Mouse (Mus musculus): ENCODE measurements around the gene 2810408A11Rik. TPM values are rescaled to one million over a fixed set of nuclear protein-coding genes. Genes with fewer than 3 reads are reported as not detected.
"Not testable (repeated sequence)": the region's sequence is repeated elsewhere in the genome, so short reads cannot be mapped to it uniquely, and the experiment has no call there.

Gene 2810408A11Rik
- total RNA-seq, 2 experiments from 2014 or later: 0.73 to 0.89 TPM

DNA sequence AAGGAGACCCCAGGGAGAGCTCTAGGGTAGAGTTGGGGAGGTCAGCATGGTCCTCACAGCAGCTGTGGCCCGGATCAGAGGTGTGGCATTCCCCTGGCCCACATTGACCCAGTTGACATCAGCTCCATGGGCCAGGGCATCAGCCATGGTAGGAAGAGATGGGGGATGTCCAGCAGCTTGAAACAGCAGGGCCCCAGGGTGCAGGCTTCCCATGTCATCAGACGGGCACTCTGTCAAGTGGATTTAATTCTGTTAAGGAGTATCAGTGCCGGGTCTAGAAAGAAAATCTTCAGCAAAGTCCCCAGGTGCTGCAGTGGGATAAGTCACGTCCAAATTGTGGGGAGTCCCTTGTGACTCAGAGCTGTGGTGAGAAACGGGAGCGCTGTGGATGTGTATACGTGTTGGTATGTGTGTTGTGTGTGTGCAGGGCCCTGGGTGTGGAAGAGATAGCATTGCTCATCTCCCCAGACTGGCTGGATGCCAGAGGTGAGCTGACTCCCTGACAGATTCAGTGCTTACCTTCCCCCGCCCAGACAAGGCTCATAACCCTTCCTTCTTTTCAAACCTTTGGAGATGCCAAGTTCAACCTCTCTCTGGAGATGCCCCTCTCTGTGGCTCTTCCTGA, 17.1 kb downstream of the 2810408A11Rik start:
- no peak for DNase-seq
- intact Hi-C loops (cut with DNase I): no loop called here

DNA sequence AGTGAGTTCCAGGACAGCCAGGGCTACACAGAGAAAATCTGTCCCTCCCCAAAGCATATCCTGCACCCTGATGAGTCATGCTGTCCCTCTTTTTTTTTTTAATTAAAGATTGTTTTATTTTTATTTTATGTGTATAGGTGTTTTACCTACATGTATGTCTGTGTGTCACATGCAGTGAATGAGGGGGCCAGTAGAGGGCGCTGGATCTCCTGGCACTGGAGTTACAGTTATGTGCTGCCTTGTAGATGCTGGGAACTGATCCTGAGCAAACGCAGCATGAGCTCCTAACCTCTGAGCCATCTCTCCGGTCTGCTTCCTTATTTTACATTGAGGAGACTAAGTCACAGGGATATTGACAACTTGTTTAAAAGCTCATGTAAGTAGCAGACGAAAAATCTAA, 17.7 kb downstream of the 2810408A11Rik start:
- intact Hi-C loops (cut with DNase I): no loop called here
- DNase-seq: no peak

DNA sequence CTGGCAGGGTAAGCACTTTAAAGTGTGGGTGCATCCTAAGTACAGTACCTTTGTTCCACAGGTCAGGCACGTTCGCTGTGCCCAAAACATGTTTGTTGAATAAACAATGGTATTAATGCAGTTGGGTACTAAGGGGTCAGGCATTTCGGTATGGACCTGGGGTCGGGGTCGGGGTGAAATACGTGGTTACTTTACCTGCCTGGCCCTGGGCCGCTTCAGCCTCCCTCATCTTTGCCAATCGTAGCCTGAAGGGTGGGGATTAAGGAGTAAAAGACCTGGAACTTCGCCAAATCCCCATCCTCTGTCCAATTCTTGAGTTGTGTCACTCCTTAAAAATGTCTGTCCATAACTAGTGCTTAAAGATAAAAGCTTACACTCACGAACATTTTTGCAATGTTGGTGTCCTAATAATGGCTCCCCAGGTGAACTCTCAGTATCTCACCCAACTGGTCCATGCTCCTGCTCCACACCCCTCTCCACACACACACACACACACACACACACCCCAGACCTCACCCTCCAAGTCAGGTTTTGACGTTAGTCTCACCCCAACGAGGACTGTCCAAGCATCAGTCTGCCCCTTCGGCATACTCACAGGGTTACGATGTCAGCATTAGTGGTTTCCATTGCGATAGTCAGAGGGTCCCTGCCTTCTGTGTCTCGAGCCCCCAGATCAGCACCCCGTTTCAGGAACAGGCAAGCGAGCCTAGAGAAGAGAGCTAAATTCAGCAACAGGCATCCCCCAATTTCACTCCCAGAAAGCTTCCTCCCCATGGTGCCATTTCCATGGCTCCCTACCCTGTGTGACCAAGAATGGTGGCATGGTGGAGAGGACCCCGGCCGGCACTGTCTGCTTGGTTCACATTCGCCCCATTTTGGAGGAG, 18.8 kb downstream of the 2810408A11Rik start:
- intact Hi-C loops (cut with DNase I): loop anchor here (2.0 kb wide), 2 partner anchors 39 to 123 kb away; partner anchors contain the start of genes Eif5a and Polr2a
- no peak for DNase-seq

DNA sequence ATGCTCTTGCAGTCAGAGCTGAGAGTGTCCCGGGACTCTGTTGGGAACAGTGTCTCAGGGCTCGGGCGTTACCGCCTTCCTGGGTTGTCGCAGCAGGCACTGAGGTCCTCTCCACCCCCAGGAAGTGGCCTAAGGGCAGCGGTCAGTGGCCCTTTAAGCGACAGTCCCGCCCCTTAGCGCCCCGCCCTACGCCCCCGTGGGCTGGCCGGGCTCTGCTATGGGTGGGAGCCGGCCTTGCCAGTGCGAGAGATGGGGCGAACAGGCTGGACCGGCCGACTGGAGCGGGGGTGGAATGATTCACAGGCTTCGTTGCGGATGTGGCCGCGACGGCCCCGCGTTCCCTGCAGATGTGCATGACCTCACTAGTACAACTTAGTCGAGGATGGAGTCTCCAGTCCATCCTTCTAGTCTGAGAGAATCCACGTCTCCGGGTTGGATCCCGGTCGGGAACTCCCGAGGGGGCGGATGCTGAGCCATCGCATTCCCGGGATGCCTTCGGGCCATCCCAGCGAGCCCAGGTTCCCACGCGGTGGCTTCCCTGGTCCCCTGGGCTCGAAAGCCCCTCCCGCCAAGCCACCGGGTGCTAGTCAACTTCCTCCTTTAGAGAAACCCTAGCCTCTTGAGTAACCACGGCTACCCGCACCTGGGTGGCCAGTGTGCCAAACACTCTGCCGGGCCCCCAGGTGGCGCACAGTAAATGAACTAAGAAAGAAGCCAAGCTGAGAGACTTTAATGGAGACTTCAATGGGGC, 19.8 kb downstream of the 2810408A11Rik start, which contains the start of gene Kctd11:
Gene Kctd11, minus strand, starts transcription at position 554 of the 751 bp plus-strand sequence.
- intact Hi-C loops (cut with DNase I): loop anchor here (2.0 kb wide), 2 partner anchors 40 to 122 kb away; partner anchors contain the start of genes Eif5a and Polr2a

DNA sequence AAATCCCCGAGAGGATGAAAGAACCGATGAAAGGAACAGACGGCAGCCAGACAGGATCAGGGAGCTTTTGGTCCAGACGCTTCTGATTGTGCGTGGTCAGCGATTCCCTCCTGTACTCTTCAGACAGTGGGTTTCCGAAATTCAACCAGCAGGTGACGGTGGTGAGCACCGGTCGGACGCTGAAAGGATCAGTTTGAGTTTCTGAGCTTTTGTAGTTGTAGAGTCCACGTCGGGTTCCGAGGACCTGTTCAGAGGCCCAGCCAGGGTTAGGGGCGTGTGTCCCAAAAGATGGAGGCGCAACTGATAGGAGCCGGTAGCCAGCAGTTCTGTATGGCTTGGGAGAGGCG, 20.3 kb downstream of the 2810408A11Rik start:
- no peak for DNase-seq
- intact Hi-C loops (cut with DNase I): loop anchor here (2.0 kb wide), 2 partner anchors 40 to 122 kb away; partner anchors contain the start of genes Eif5a and Polr2a

More for the DNA sequence above, 19.8 kb downstream of the 2810408A11Rik start, which contains the start of gene Kctd11:
- peak; percentile 92 to 93 for DNase-seq

DNA sequence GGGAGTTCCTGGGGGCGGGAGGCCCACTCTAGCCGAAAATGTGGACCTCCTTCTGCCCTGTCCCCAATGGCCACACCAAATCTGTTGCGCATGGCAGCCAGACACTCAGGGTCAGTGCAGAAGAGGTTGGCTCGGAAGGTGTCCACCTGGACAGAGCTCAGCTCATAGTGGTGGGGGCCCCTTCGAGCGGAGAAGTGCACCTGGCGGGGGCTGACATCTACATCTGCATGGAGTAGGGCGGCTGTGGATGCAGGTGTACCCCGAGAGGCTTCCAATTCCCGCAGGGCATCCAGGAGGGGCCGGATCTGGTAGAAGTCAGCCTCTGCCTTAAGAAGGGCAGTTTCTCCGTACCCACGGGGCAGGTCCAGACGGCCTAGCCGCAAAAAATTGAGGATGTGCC, 21.1 kb downstream of the 2810408A11Rik start:
- intact Hi-C loops (cut with DNase I): loop anchor here (2.0 to 5.0 kb wide), 3 partner anchors 41 to 197 kb away; partner anchors contain the start of genes Eif5a, Polr2a and Senp3
- DNase-seq: no peak

DNA sequence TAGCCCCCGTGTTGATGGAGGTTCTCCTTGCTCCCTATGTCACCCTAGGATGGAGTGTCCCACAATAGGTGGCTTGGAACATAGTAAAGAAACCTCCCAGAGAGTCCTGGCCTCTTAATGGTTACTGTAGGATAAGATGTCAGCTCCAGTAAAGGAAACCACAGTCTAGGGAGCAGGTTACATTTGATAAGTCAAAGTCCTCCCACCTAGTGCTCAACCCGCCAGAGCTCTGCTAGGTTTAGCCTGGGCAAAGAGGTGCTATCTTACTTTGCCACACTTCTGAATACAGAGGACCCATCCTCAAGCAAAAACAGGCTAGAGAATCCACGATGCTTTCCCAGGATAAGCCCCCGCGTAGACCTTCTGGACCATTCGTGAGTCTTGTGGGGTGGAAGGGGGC, 21.8 kb downstream of the 2810408A11Rik start:
- no peak for DNase-seq
- intact Hi-C loops (cut with DNase I): loop anchor here (5.0 kb wide), 1 partner anchor 197 kb away; the partner anchor contains the start of gene Senp3

DNA sequence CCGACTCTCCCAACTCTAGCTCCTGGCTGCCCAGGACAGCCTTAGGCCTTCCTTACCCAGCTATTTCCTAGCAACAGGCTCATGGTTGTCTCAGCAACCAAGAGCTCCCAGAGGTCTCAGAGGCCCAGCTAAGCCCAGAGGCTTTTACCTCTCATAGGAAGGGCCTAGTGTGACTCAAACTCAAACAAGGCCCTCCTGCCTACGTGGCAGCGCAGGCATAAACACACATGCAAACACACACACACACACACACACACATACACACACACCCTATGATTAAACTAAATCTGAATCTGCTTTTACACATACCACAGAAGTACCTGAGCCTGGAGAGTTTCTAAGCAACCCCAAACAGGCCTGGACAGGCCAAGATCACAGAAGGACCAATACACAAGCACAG, 22.4 kb downstream of the 2810408A11Rik start:
- intact Hi-C loops (cut with DNase I): loop anchor here (5.0 kb wide), 1 partner anchor 196 kb away; the partner anchor contains the start of gene Senp3
- DNase-seq: no peak

DNA sequence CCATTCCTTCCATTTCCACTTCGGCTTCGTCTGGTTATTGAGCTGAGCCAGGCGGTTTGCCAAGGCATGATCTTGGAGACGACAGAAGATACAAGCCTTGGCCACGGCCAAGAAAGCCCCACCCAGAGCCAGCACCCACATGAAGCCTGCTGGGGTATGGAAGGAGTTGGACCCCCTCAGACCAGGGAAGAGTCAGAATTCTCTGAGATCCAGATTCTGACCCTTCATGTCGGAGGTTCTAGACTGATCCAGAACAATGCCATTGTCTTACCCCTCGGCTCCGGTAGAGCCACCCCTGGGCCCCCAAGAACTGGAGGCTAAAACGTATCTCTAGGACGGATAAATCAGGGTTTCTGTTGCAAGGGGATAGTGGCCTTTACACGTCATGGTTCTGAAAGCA, 22.9 kb downstream of the 2810408A11Rik start, which contains the start of gene Tmem95:
Gene Tmem95, minus strand, starts transcription at position 141 of the 400 bp plus-strand sequence.
- intact Hi-C loops (cut with DNase I): loop anchor here (2.0 to 5.0 kb wide), 7 partner anchors 31 to 196 kb away; partner anchors contain the start of genes Plscr3, Senp3, Slc2a4 and Tmem256
- DNase-seq: no peak

DNA sequence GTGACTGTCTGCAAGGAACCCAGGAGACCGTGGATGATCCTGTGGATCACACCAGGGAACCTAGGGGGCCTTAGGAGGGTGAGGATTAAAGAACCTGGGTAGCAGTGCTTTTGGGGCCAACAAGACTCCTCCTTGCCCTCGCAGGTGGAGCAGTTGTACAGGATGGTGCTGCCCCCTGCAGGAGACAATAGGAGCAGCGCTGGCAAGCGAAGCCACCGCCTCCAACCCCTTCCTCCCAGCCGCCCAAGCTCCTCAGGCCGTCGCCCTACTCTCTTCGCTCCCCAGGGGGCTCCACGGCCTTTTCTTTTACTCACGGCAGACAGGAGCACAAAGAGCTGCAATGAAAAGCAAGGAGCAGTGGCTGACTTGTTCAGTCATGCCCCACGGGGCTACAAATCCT, 23.9 kb downstream of the 2810408A11Rik start:
- intact Hi-C loops (cut with DNase I): loop anchor here (2.0 to 5.0 kb wide), 7 partner anchors 30 to 195 kb away; partner anchors contain the start of genes Plscr3, Senp3, Slc2a4 and Tmem256
- peak; percentile 87 to 91 for DNase-seq

DNA sequence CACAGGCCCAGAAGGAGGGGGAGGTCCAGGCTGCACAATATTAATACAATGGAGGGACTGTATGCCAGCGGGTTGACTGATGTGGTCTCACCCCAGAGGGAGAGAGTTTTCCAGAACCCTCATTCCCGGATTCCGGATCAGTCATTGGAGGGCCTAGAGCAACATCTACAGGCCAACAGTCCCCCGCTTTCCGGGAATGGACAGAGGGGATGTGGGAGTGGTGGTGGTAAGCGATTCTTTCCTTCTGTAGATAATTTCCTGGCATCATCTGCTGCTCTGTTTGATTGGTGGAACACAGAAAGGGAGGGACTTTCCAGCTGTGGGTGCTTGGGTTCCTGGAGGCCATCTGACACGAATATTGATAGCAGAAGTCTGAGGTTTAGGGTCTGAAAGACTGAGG, 24.6 kb downstream of the 2810408A11Rik start:
- DNase-seq: peak; percentile 48 to 56
- intact Hi-C loops (cut with DNase I): loop anchor here (2.0 to 5.0 kb wide), 7 partner anchors 29 to 194 kb away; partner anchors contain the start of genes Plscr3, Senp3, Slc2a4 and Tmem256

DNA sequence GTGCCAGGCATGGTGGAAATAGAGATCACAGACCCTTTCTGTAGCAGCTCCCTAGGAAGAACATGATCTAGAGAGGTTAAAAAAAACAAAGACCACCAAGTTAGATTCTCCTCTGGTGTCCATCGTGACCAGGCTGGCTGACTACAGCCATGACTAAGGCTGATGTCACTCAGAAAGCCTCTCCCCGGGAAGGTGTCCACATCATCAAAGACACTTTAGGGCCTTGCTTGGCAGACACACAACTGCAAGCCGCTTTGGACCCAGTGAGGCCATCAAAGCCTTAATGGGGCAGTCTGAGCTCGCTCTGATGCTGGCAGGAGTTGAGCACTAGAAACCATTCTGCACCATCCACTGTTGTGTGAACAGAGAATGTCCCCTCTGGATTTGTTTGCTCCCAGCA, 28.3 kb downstream of the 2810408A11Rik start:
- DNase-seq: no peak
- intact Hi-C loops (cut with DNase I): no loop called here

DNA sequence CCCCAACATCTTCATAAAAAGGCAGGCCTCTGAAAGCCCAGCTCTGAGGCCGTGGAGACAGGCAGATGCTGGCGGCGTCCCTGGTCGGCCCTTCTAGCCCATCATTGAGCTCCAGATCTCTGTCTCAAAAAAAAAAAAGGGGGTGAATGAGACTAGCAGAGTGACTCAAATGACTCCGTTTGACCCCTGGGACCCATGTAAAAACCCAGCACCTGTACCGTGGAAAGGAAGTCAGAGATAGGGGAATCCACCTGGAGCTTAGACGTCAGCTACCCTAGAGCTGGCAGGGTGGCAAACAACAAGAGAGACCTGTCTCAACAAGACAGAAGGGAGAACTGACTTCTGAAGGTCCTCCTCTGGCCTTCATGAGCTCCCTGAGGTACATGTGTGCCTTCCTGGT, 29.0 kb downstream of the 2810408A11Rik start:
- intact Hi-C loops (cut with DNase I): no loop called here
- no peak for DNase-seq

DNA sequence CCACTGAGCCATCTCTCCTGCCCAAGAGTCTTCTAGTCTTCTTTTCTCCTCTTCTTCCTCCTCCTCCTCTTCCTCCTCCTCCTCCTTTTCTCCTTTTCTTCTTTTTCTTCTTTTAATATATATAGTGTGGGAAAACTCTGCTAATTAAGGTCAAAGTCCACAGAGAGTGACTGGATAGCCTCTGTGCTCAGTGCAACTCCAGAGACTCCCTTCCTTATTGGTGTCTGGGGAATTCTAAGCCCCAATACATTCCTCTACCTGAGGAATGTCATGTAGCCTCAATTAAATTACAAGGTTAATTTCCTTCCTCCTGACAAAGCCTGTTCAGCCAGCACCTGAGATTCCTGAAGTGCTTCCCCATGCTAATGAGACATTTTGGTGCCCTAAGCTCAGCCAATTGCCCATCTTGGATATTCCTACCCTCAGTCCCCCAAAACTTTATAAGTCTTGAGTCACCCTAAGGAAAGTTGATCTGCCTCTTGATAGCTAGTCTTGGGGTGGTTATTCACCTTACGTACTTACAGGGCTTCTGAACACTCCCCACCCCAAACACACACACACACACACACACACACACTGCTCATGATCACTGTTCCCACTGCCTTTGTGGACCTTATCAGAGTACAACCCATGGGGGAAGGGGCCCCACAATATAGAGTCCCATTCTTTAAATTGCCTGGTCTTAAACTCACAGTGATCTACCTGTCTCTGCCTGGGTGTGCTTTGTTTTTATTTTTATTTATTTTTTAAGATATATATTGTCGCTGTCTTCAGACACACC, 30.3 kb downstream of the 2810408A11Rik start:
- DNase-seq: no peak
- intact Hi-C loops (cut with DNase I): no loop called here

DNA sequence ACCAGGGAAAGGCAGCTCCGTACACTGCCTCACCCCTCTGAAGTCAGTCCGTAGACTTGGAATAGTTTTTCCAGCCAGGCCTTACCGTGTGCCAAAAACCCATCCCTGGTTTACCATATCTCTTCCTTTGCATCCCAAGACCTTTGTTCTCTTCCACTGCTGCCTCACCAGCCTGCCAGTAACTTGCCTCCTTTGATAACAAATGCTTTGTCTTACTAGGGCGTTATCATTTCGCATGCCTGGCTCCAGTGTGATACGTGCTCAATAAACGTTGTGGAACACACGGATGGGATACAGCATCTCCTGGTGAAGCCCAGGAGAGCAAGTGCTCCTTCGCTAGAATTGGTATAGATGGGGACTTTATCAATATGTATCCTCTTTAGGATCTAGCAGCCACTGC, 33.5 kb downstream of the 2810408A11Rik start:
- DNase-seq: no peak
- intact Hi-C loops (cut with DNase I): loop anchor here (5.0 kb wide), 1 partner anchor 45 kb away; the partner anchor contains the start of gene Spem1

DNA sequence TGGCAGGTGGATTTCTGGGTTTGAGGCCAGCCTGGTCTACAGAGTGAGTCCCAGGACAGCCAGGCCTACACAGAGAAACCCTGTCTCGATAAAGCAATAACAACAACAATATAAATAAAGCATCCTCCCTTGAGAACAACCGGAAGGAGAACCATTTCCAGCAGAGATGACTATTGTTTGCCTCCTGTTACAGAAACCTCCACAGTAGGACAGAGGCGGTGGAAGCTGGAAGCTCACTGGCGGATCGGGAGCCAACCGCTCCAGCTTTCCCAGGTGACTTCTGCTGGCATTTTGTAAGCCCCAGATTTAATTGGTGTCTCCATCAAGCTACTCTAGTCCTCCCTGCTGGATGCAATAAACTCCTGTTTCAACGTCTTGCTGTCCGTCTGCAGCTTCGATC, 35.2 kb downstream of the 2810408A11Rik start:
- intact Hi-C loops (cut with DNase I): loop anchor here (5.0 kb wide), 1 partner anchor 43 kb away; the partner anchor contains the start of gene Spem1
- no peak for DNase-seq

DNA sequence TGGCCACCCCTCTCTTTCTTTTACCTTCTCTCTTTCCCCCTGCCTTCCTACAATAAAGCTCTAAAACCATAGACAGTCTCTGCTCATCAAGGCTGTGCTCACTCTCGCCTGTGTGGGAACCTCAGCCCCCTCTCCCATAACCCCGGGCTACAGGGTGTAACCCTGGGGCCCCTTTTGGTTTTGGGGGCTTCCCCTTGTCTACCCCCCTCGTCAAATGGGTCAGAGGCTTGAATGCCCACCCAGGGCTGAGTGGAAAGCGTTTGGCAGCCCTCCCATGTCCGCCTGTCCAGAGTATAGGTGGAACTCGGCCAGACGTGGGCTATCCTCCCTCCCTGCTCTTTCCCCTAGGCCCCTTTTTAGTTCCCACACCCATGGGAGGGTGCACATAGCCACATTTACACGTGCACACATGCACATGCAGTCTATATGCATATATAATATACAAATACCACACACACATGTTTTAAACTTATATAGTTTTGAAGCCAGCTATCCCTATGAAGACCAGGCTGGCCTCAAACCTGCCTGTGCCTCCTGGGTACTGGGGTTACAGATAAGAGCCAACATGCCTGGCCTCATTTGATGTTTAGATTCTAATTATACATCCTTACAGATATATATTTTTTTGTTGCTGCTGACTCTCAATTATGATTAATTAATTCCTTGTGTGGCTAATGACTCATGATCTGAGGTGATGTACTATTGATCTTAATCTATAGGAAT, 36.5 kb downstream of the 2810408A11Rik start:
- intact Hi-C loops (cut with DNase I): no loop called here
- DNase-seq: no peak

DNA sequence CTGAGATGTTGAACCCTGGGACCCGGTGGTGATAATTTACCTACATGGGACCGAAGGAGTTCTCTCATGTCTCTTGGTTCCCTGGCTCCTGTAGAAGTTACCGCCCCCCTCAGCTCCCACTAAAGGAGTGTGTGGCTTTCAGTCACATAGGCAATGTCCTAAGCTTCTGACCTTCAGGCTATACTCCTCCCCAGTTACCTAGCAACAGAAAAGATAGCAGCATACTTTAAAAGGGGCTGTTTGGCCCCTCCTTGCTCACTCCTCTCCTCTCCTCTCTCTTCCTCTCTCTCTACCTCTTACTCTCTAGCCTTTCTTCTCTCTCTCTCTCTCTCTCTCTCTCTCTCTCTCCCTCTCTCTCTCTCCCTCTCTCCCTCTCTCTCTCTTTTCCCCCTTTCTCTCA, 37.1 kb downstream of the 2810408A11Rik start:
- intact Hi-C loops (cut with DNase I); DNase-seq: not testable (repeated sequence)
